In the genomic region with DNA sequence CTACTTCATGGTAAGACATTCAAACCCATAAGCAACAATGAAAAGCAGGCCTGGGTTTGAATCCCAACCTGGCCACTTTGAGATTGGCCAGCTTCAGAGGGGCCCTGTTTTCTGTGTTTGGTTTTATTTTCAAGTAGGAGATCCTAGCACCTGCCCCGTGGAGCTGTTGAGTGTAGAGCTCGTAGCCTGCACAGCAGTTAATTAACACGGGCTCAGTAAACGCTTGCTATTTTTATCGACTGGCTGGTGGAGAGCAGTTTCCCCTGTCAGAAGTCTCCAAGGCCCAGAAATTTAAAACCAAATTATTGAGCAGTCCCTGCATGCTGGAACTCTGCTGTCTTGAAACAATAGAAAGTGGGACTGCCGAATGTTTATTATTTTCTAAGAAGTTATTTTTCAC, we compare ENCODE assay signal across 21 mouse cellular contexts.
DNase-seq lines count a peak whose midpoint lies in the region; ATAC-seq and TF ChIP-seq lines count a peak whose summit lies in the region.
"Had no signal": no experiment of that assay in that cellular context is flagged by ENCODE, and none has a peak within 500 bp of the region (broad histone marks: within the 10 kb centered on the region; RNA-seq: fewer than 3 reads in every experiment).

No protein-coding gene starts in this region.

- H3K4me2 ChIP-seq in heart, embryonic 11.5 days = no peak overlapping the region
- no peak overlapping the region for H3K4me2 ChIP-seq in heart, embryonic 16.5 days (ENCODE audit: low read depth, low read length)
- H3K4me2 ChIP-seq in limb, embryonic 13.5 days (replicated peaks) = no peak overlapping the region
- no peak overlapping the region for H3K4me2 ChIP-seq in liver, embryonic 12.5 days
- H3K4me2 ChIP-seq: forebrain, embryonic 13.5 days; hindbrain, embryonic 15.5 days; lung, embryonic 15.5 days; midbrain, embryonic 12.5 days had no signal

- H3K4me3 ChIP-seq in heart, embryonic 11.5 days (ENCODE audit: low read depth, low read length) = no peak overlapping the region
- no peak overlapping the region for H3K4me3 ChIP-seq in heart, embryonic 16.5 days (ENCODE audit: low read length)
- no peak overlapping the region for H3K4me3 ChIP-seq in limb, embryonic 13.5 days
- H3K4me3 ChIP-seq in liver, embryonic 12.5 days = no peak overlapping the region
- H3K4me3 ChIP-seq: forebrain, embryonic 13.5 days; hindbrain, embryonic 10.5 days; hindbrain, embryonic 15.5 days; lung, embryonic 15.5 days; megakaryocyte, embryonic 14.5 days; midbrain, embryonic 12.5 days had no signal

- H3K27ac ChIP-seq in heart, embryonic 11.5 days (ENCODE audit: low read depth, low read length) = peak overlapping the region; percentile 54; the same call in 1 of the 2 replicates
- peak overlapping the region; percentile 70 for H3K27ac ChIP-seq in heart, embryonic 16.5 days (ENCODE audit: low read length)
- 0 out of 2 replicates have a peak overlapping the region, but pooled peaks have one; percentile 0 for H3K27ac ChIP-seq in limb, embryonic 13.5 days
- no peak overlapping the region for H3K27ac ChIP-seq in liver, embryonic 12.5 days
- H3K27ac ChIP-seq: forebrain, embryonic 13.5 days; hindbrain, embryonic 10.5 days; hindbrain, embryonic 15.5 days; lung, embryonic 15.5 days; midbrain, embryonic 12.5 days had no signal

- no peaks in the 10 kb centered on the region for H3K36me3 ChIP-seq in heart, embryonic 11.5 days (ENCODE audit: control insufficient read depth, insufficient read depth, low read length)
- no peaks in the 10 kb centered on the region for H3K36me3 ChIP-seq in heart, embryonic 16.5 days (ENCODE audit: control insufficient read depth, insufficient read depth)
- no peaks in the 10 kb centered on the region; the same call in 1 of the 2 replicates for H3K36me3 ChIP-seq in limb, embryonic 13.5 days
- H3K36me3 ChIP-seq in liver, embryonic 12.5 days = no peaks in the 10 kb centered on the region
- H3K36me3 ChIP-seq: hindbrain, embryonic 10.5 days; hindbrain, embryonic 15.5 days; lung, embryonic 15.5 days; midbrain, embryonic 12.5 days had no signal

- 40% methylated on average over 6 of the region's 6 CpGs for WGBS in heart, embryonic 11.5 days (ENCODE audit: insufficient replicate concordance)
- 30% methylated on average over 6 of the region's 6 CpGs for WGBS in heart, embryonic 16.5 days
- 13% methylated on average over 6 of the region's 6 CpGs for WGBS in limb, embryonic 13.5 days
- 74% methylated on average over 6 of the region's 6 CpGs for WGBS in liver, embryonic 12.5 days (ENCODE audit: insufficient replicate concordance)

- no peak for DNase-seq in heart, postnatal 4 days
- no peak for DNase-seq in heart, postnatal 10 days
- peak; percentile 20 for DNase-seq in brain, embryonic 14.5 days (ENCODE audit: low read depth)
- DNase-seq: adrenal gland, postnatal 10 days; gastrocnemius, postnatal 10 days; kidney, adult 11 months; kidney, postnatal 14 days; retina, postnatal 1 day; right cerebral cortex, postnatal 14 days had no signal

- intact Hi-C loops in heart, postnatal 10 days (cut with DNase I) = no loop called here

- H3K4me1 ChIP-seq in heart, embryonic 11.5 days (ENCODE audit: control insufficient read depth, insufficient read depth, low read length) = peaks cover 15% of the 10 kb centered on the region
- H3K4me1 ChIP-seq in heart, embryonic 16.5 days (ENCODE audit: control insufficient read depth, insufficient read depth, low read length) = peaks cover 13% of the 10 kb centered on the region
- H3K4me1 ChIP-seq in limb, embryonic 13.5 days = peaks cover 32% of the 10 kb centered on the region
- no peaks in the 10 kb centered on the region for H3K4me1 ChIP-seq in liver, embryonic 12.5 days
- H3K4me1 ChIP-seq: hindbrain, embryonic 15.5 days; megakaryocyte, embryonic 14.5 days; midbrain, embryonic 12.5 days had no signal

- no peak overlapping the region for H3K9ac ChIP-seq in heart, embryonic 11.5 days (ENCODE audit: low read depth, low read length)
- no peak overlapping the region for H3K9ac ChIP-seq in heart, embryonic 16.5 days (ENCODE audit: low read length)
- no peak overlapping the region for H3K9ac ChIP-seq in limb, embryonic 13.5 days
- H3K9ac ChIP-seq in liver, embryonic 12.5 days = no peak overlapping the region
- H3K9ac ChIP-seq: forebrain, embryonic 13.5 days; hindbrain, embryonic 15.5 days; lung, embryonic 15.5 days; midbrain, embryonic 12.5 days had no signal

- no peaks in the 10 kb centered on the region for H3K27me3 ChIP-seq in heart, embryonic 11.5 days (ENCODE audit: control insufficient read depth, insufficient read depth, low read length)
- no peaks in the 10 kb centered on the region for H3K27me3 ChIP-seq in heart, embryonic 16.5 days (ENCODE audit: control insufficient read depth, insufficient read depth, low read length)
- H3K27me3 ChIP-seq in limb, embryonic 13.5 days = no peaks in the 10 kb centered on the region
- H3K27me3 ChIP-seq in liver, embryonic 12.5 days (replicated peaks) = no peaks in the 10 kb centered on the region
- H3K27me3 ChIP-seq: forebrain, embryonic 13.5 days; hindbrain, embryonic 15.5 days; lung, embryonic 15.5 days; megakaryocyte, embryonic 14.5 days; Patski had no signal

- ATAC-seq in heart, embryonic 11.5 days (replicated peaks; ENCODE audit: insufficient number of reproducible peaks, low FRiP score, low TSS enrichment) = no peak
- ATAC-seq in heart, embryonic 16.5 days (replicated peaks; ENCODE audit: extremely low read depth, insufficient read depth, low FRiP score) = no peak
- no peak for ATAC-seq in limb, embryonic 13.5 days (ENCODE audit: low FRiP score, low read depth)
- ATAC-seq in liver, embryonic 12.5 days = no peak
- ATAC-seq: forebrain, embryonic 13.5 days; inflammation-experienced regulatory T-cells, adult 6 months; Patski had no signal

- TF ChIP-seq POLR2A in brain, embryonic 14.5 days (IDR thresholded peaks at IDR 0.05; ENCODE audit: borderline replicate concordance, extremely low read depth, insufficient read depth, insufficient read length, poor library complexity, severe bottlenecking) = no peak

- no peaks in the 10 kb centered on the region for H3K9me3 ChIP-seq in heart, embryonic 11.5 days (replicated peaks; ENCODE audit: control insufficient read depth, low read length)
- no peaks in the 10 kb centered on the region for H3K9me3 ChIP-seq in heart, embryonic 16.5 days (replicated peaks; ENCODE audit: control insufficient read depth, low read length)
- H3K9me3 ChIP-seq in limb, embryonic 13.5 days = no peaks in the 10 kb centered on the region
- no peaks in the 10 kb centered on the region for H3K9me3 ChIP-seq in liver, embryonic 12.5 days (replicated peaks)
- H3K9me3 ChIP-seq: forebrain, embryonic 13.5 days; hindbrain, embryonic 10.5 days; hindbrain, embryonic 15.5 days; lung, embryonic 15.5 days; midbrain, embryonic 12.5 days had no signal

- TF ChIP-seq CTCF in brain, embryonic 14.5 days (IDR thresholded peaks at IDR 0.05; ENCODE audit: borderline replicate concordance, extremely low read depth, insufficient read depth, insufficient read length) = no peak
